In the genomic region with DNA sequence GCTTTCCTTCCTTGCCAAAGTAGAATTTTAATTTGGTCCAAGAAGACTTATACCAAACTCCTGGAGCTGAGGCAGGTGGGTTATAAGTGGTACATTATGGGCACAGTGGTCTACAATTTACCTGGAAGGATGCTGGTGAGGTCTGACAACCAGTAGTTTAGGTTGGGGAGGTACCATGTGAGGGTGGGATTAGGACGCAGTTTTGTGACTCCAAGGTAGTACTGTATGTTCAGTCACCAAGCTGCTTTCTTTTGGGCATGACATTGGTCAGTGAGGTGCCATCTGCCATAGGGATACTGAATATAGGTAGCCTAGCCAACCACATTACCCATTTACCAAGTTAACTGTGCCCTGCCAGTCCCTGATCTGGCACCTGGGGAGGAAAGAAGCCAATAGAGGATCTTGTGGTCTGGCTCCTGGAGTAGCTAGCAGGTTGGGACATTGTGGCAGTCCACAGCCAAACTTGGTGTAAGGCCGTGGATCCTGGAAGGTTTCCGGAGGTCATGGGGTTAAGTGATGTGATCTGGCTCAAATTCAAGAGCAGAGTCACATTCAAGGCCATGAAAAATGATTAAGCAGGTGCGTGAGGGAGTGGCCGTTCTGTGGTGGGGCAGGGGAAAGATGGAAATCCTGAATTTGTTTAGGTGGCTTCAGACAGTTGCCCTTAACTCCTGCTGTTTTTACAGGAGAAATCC, we compare ENCODE assay signal across 14 mouse cellular contexts. TPM values are rescaled to one million over a fixed set of nuclear protein-coding genes. Genes with fewer than 3 reads are reported as not detected.
DNase-seq lines count a peak whose midpoint lies in the region; ATAC-seq and TF ChIP-seq lines count a peak whose summit lies in the region.
"Had no signal": no experiment of that assay in that cellular context is flagged by ENCODE, and none has a peak within 500 bp of the region (broad histone marks: within the 10 kb centered on the region; RNA-seq: fewer than 3 reads in every experiment).

No protein-coding gene starts in this region.

- H3K9ac ChIP-seq in kidney, embryonic 15.5 days, result no peak overlapping the region
- no peak overlapping the region for H3K9ac ChIP-seq in ES-E14 (ENCODE audit: insufficient read depth, low read depth, low read length, poor library complexity, severe bottlenecking)

- H3K4me3 ChIP-seq in kidney, embryonic 15.5 days (replicated peaks), result no peak overlapping the region
- no peak overlapping the region for H3K4me3 ChIP-seq in ES-E14 (ENCODE audit: insufficient read depth in 1 of 2, low read depth in 1 of 2, low read length in 2 of 2, poor library complexity in 1 of 2, severe bottlenecking in 1 of 2)
- H3K4me3 ChIP-seq: heart, adult 2 months had no signal

- in situ Hi-C loops in ES-E14 (cut with MboI; ENCODE audit: low sequenced_read_pairs in 2 of 2, unreplicated experiment in 2 of 2), result no loop called here

- H3K9me3 ChIP-seq in kidney, embryonic 15.5 days (replicated peaks), result no peaks in the 10 kb centered on the region
- H3K9me3 ChIP-seq in ES-E14 (ENCODE audit: control insufficient read depth, insufficient read depth, low read depth, low read length), result no peaks in the 10 kb centered on the region

- H3K36me3 ChIP-seq in kidney, embryonic 15.5 days, result peaks cover 64% of the 10 kb centered on the region
- H3K36me3 ChIP-seq in ES-E14 (ENCODE audit: control insufficient read depth, insufficient read depth, low read length, poor library complexity, severe bottlenecking), result peaks cover 50% of the 10 kb centered on the region

- no peak overlapping the region for H3K4me2 ChIP-seq in kidney, embryonic 15.5 days

- peak; percentile 29 to 32 for DNase-seq in cerebellum, adult 18-20 months
- no peak for DNase-seq in cerebellum, adult 9-10 months
- DNase-seq in kidney, adult 11 months, result no peak
- no peak for DNase-seq in ES-E14 (ENCODE audit: low read depth, low spot score)
- peak; percentile 39 for DNase-seq in brain, adult 2 months (ENCODE audit: low read depth, low spot score)
- no peak for DNase-seq in layer of hippocampus, adult 18-20 months (ENCODE audit: low spot score in 2 of 2)
- DNase-seq in gastrocnemius, postnatal 4 days (ENCODE audit: low spot score in 2 of 2), result no peak
- DNase-seq: heart, adult 2 months; heart, postnatal 36 days; kidney, postnatal 36 days; lung, adult 2 months; thymus, adult 18-20 months had no signal

- peaks cover 23% of the 10 kb centered on the region for H3K4me1 ChIP-seq in kidney, embryonic 15.5 days
- H3K4me1 ChIP-seq in ES-E14 (ENCODE audit: control insufficient read depth in 2 of 2, insufficient read depth in 2 of 2, low read length in 2 of 2, poor library complexity in 1 of 2), result peaks cover 0 to 5% of the 10 kb centered on the region in 2 experiments; a peak in 2 of 4 replicates

- ATAC-seq in kidney, embryonic 15.5 days (replicated peaks; ENCODE audit: low FRiP score), result no peak
- ATAC-seq: inflammation-experienced regulatory T-cells, adult 6 months had no signal

- 0 out of 2 replicates have a peak overlapping the region, but pooled peaks have one; percentile 13 for H3K27ac ChIP-seq in kidney, embryonic 15.5 days
- H3K27ac ChIP-seq in ES-E14 (ENCODE audit: insufficient read depth, low read depth, low read length, poor library complexity, severe bottlenecking), result peak overlapping the region; percentile 16; the same call in 1 of the 2 replicates
- H3K27ac ChIP-seq: heart, adult 2 months had no signal

- WGBS in kidney, embryonic 15.5 days, result 61% methylated on average over 5 of the region's 5 CpGs

- H3K27me3 ChIP-seq in kidney, embryonic 15.5 days, result no peaks in the 10 kb centered on the region

TF ChIP-seq in ES-E14, 5 proteins besides CTCF, POLR2A, EP300 and RAD21:
- TF ChIP-seq MAFK (IDR thresholded peaks at IDR 0.05; ENCODE audit: insufficient read depth, low read depth, low read length) (no peak), HCFC1 (IDR thresholded peaks at IDR 0.05; ENCODE audit: borderline replicate concordance, insufficient read depth, low read length) (no peak), ZC3H11A (IDR thresholded peaks at IDR 0.05; ENCODE audit: borderline replicate concordance, low read depth, low read length) (no peak), CHD2 (IDR thresholded peaks at IDR 0.05; ENCODE audit: low read depth, low read length) (no peak), ZNF384 (IDR thresholded peaks at IDR 0.05; ENCODE audit: low read depth, low read length) (no peak)

RNA-seq across cellular contexts. Expression of gene Rps24, which starts 11.8 kb away (rescaled TPM):
- 959 and 1,016 TPM in 2 replicates for polyA plus RNA-seq in kidney, embryonic 15.5 days (2015; fragmentation: Nextera tagmentation; extraction: Ambion mirVana)
- total RNA-seq in ES-E14 (2012; rRNA removed), result 2,405 and 2,661 TPM in 2 replicates
- total RNA-seq in layer of hippocampus, adult 18-20 months (2021), result 100 to 1,000 TPM; 818 to 858 TPM
- total RNA-seq in gastrocnemius, postnatal 4 days (2021), result 1,000 to 10,000 TPM; 1,547 to 1,580 TPM

RNA-seq across cellular contexts. Expression of gene Polr3a, which starts 11.8 kb away (rescaled TPM):
- polyA plus RNA-seq in kidney, embryonic 15.5 days (2015; fragmentation: Nextera tagmentation; extraction: Ambion mirVana), result 19.0 and 20.4 TPM in 2 replicates
- 55.7 and 67.8 TPM in 2 replicates for total RNA-seq in ES-E14 (2012; rRNA removed)
- 10 to 100 TPM; 32.5 to 35.4 TPM for total RNA-seq in layer of hippocampus, adult 18-20 months (2021)
- 10 to 100 TPM; 14.3 to 16.8 TPM for total RNA-seq in gastrocnemius, postnatal 4 days (2021)

Comparison
In these comparisons a context has a peak if more than half of its experiments do, and no peak if none do; other contexts are left out.
1. DNase-seq: peak in cerebellum, adult 18-20 months (2 of 2) and brain, adult 2 months (single experiment); none in cerebellum, adult 9-10 months (single experiment), kidney, adult 11 months (single experiment), ES-E14 (single experiment), layer of hippocampus, adult 18-20 months (0 of 2) and gastrocnemius, postnatal 4 days (0 of 2).